Mouse (Mus musculus) brain, embryonic 14.5 days (tissue): ENCODE results near the gene Aurkb. TPM values are rescaled to one million over a fixed set of nuclear protein-coding genes. Genes with fewer than 3 reads are reported as not detected.
A peak's percentile ranks its signal among the peaks of the same experiment; 100 is the strongest.

Experiments
- DNase-seq: peaks from one replicate; pipeline ENCODE4 v3.0.0-alpha.2; 2011; ENCODE audit warnings: low read depth
- CTCF ChIP-seq: fragments of 200-500 bp; IDR thresholded peaks from 2 replicates; pipeline ENCODE4 v1.5.1; 2012; ENCODE audit warnings: inconsistent platforms, mild to moderate bottlenecking, moderate library complexity, borderline replicate concordance; ENCODE audit not compliant: insufficient read depth, insufficient read length; ENCODE audit errors: extremely low read depth
- POLR2A ChIP-seq: fragments of 200-500 bp; IDR thresholded peaks from 2 replicates; pipeline ENCODE4 v1.6.1; 2012; ENCODE audit warnings: mild to moderate bottlenecking, inconsistent platforms, borderline replicate concordance; ENCODE audit not compliant: poor library complexity, insufficient read depth, insufficient read length, severe bottlenecking; ENCODE audit errors: extremely low read depth
- polyA plus RNA-seq: library from polyadenylated mRNA; depleted of rRNA; stranded (reverse); fragments of >200 nt; gene quantifications from 2 replicates; pipeline ENCODE4 v1.2.3, GENCODE M21; 2012

Aurkb gene
- polyA plus RNA-seq, 1 experiment = 38.3 TPM

GRCm38 (mm10) chr11:69046395-69046774 is 938 bp downstream of the Aurkb start:
- TF ChIP-seq POLR2A (no peak), CTCF (no peak)
- DNase-seq = no peak

GRCm38 (mm10) chr11:69047592-69047991 is 2.1 kb downstream of the Aurkb start:
- DNase-seq = no peak
- no peak for TF ChIP-seq CTCF
- TF ChIP-seq POLR2A = no peak

GRCm38 (mm10) chr11:69048151-69048550 is 2.7 kb downstream of the Aurkb start:
- DNase-seq = no peak
- no peak for TF ChIP-seq CTCF
- TF ChIP-seq POLR2A = no peak

GRCm38 (mm10) chr11:69050748-69051147 is 5.3 kb downstream of the Aurkb start:
- no peak for TF ChIP-seq POLR2A
- TF ChIP-seq CTCF = no peak
- no peak for DNase-seq

DNA sequence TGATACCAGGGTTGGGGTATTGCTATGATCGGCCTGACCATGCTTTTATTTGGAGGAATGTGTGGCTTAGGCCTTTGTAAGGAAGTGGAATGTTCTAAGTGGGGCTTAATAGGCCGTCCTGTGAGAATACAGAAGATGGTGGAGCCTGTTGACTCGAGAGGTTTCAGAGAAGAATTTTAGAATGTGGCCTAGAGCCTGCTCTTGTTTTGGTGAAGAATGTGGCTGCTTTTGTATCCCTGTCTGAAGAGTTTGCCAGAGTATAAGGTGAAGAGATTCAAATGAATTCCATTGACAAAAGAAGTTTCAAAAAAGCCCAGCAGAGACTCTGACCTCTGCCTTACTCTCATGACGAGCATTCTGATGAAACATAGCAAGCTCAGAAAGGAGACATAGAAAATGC is 6.3 kb downstream of the Aurkb start:
- no peak for DNase-seq
- no peak for TF ChIP-seq CTCF
- no peak for TF ChIP-seq POLR2A

- TF ChIP-seq CTCF = no peak
- TF ChIP-seq POLR2A = no peak
- no peak for DNase-seq
Measured at GRCm38 (mm10) chr11:69052824-69053421, 7.5 kb downstream of the Aurkb start.

DNA sequence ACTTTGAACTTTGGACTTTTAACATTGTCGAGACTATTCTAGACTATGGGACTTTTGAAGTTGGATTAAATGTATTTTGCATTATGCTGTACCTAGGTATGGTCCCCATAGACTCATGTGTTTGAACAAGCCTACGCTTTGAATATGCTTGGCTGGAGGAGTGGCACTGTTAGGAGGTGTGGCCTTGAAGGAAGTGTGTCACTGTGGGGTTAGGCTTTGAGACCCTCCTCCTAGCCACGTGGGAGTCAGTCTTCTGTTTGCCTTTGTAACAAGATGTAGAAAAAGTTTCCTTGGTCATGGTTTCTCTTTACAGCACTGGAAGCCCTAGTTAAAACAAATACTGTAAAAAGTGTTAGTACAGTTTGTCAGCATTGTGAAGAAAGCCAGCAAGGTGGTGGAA is 8.4 kb downstream of the Aurkb start:
- no peak for DNase-seq
- TF ChIP-seq CTCF (no peak), POLR2A (no peak)

DNA sequence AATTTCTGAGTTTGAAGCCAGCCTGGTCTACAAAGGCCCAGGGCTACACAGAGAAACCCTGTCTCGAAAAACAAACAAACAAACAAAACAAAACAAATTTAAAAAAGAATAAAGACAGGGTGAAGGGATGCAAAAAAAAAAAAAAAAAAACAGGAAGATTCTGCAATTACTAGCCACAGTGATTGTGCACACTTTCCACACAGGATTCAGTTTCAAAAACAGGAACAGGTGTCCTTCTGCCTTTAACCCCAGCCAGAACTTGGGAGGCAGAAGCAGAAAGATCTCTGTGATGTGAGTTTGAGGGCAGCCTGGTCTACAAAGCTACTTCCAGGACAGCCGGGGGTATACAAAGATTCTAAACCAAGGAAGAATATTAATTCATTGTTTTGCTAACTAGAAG is 12.8 kb downstream of the Aurkb start:
- DNase-seq = no peak
- no peak for TF ChIP-seq POLR2A
- no peak for TF ChIP-seq CTCF

DNA sequence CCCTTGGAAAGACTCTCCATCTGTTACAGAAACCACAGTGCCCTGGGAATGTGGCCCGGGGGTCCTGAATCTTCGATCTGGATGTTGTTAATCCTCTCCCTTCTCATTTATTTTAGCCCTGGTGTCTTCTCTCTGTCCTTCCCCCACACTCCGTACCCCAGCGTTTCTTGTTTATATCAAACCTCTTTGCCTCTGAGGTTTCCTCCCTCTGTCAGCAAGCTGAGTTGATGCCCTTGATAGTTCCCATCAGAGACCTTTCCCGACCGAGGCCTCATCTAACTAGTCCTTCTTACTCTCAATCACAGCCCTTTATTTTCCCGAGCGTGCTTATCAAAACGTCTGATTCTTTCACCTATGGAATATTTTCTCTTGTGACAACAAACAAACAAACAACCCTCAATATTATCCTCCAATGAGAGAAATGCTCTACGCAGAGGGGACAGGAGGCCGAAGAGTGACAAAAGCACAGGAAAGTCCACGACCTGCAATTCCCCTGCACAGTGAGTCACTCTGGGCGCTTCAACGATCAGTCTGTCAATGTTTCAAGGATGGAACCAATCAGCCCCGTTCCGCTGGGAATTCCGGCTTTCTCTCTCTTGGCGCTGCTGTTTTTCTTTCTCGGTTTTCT is 13.4 kb downstream of the Aurkb start:
- DNase-seq = no peak
- no peak for TF ChIP-seq POLR2A
- TF ChIP-seq CTCF = no peak

DNA sequence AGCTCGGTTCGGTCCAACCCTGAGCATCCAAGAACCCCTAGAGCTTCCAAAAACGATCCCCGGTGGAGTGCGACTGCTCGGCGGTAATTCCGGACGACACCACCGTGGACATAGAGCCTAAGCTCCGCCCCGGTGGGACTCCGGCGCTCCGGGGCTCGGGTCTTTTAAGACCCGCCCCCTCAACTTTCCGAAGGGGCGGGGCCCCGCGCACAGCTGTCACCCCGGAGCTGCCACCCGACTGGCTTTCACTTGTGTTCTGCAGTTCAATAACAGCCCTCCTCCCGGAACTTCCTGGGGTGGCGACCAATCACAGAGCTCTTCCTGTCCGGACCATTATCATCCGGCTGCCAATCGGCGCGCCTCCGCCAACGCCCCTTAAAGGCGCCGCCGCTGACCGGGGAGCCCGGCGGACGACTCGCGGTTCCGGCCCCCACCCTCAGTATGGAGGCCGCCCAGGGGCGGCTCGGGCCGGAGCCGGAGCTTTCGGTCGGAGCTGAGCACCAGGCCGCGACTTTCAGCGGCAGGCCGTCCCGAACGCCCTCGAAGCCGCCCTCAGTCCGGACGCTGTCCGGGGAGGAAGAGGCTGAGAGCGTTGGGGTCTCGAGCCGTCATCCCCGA is 14.0 kb downstream of the Aurkb start, which contains the start of gene Borcs6:
Gene Borcs6, plus strand, starts transcription at position 361 of the 618 bp plus-strand sequence.
- TF ChIP-seq POLR2A = peak; percentile 76
- no peak for TF ChIP-seq CTCF
- DNase-seq = peak; percentile 100

DNA sequence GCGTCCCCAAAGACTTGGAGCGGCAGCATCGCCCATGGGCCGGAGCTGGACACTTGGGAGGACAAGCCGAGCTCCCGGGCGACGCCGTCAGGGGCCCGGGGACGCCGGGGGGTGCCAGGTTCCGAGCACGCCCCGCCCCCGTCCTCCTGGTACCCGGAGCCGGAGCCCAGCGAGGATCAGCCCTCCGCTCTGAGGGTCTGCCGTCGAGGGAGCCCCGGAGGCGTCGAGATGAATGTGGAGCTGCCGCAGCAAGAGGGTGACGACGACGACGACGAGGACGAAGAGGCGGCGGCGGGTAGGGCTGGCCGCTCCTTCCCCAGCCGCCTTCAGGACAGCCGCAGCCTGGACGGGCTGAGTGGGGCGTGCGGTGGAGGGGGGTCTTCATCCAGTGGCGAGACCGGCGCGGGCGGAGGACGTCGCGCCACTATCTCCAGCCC is 14.5 kb downstream of the Aurkb start:
- TF ChIP-seq CTCF = no peak
- TF ChIP-seq POLR2A = no peak
- DNase-seq = peak; percentile 59
